Comparison of ENCODE assay signal across 25 mouse cellular contexts in genomic region chr2:120171362-120171761, GRCm38 (mm10). TPM values are rescaled to one million over a fixed set of nuclear protein-coding genes. Genes with fewer than 3 reads are reported as not detected.
A peak's percentile ranks its signal among the peaks of the same experiment; 100 is the strongest.
DNase-seq lines count a peak whose midpoint lies in the region; ATAC-seq and TF ChIP-seq lines count a peak whose summit lies in the region.
"Had no signal": no experiment of that assay in that cellular context is flagged by ENCODE, and none has a peak within 500 bp of the region (broad histone marks: within the 10 kb centered on the region; RNA-seq: fewer than 3 reads in every experiment).

No protein-coding gene starts in this region.

- TF ChIP-seq CTCF in liver, postnatal 0 days (IDR thresholded peaks at IDR 0.05; ENCODE audit: low read depth), result no peak
- TF ChIP-seq CTCF in liver, embryonic 14.5 days (IDR thresholded peaks at IDR 0.05; ENCODE audit: low read depth), result no peak

- no peak overlapping the region for H3K27ac ChIP-seq in liver, embryonic 12.5 days
- no peak overlapping the region for H3K27ac ChIP-seq in liver, postnatal 0 days (ENCODE audit: low read depth)
- H3K27ac ChIP-seq in liver, embryonic 14.5 days, result no peak overlapping the region
- H3K27ac ChIP-seq: embryonic facial prominence, embryonic 10.5 days; embryonic facial prominence, embryonic 13.5 days; forebrain, embryonic 10.5 days; forebrain, embryonic 13.5 days; gastrocnemius, adult 2 months; heart, adult 2 months; heart, embryonic 10.5 days; hindbrain, embryonic 10.5 days; hindbrain, embryonic 13.5 days had no signal

- peaks cover 3% of the 10 kb centered on the region; the same call in 1 of the 2 replicates for H3K27me3 ChIP-seq in liver, embryonic 12.5 days (replicated peaks)
- no peaks in the 10 kb centered on the region for H3K27me3 ChIP-seq in liver, postnatal 0 days (ENCODE audit: insufficient read depth, low read length)
- H3K27me3 ChIP-seq in liver, embryonic 14.5 days (ENCODE audit: control insufficient read depth, insufficient read depth, low read length), result no peaks in the 10 kb centered on the region
- H3K27me3 ChIP-seq: forebrain, embryonic 13.5 days had no signal

- DNase-seq in liver, postnatal 0 days, result no peak
- DNase-seq in liver, embryonic 14.5 days (ENCODE audit: low read depth in 3 of 3, low spot score in 3 of 3), result no peak
- DNase-seq in gastrocnemius, postnatal 25 days, result no peak
- DNase-seq: adrenal gland, adult 8-10 months; cerebellum, adult 11-12 months; cerebellum, adult 8-10 months; cerebellum, postnatal 36 days; gastrocnemius, adult 2 months; gastrocnemius, postnatal 14 days; heart, adult 2 months had no signal

- no peak for TF ChIP-seq EP300 in liver, postnatal 0 days (IDR thresholded peaks at IDR 0.05; ENCODE audit: low read depth)
- TF ChIP-seq EP300 in liver, embryonic 14.5 days (IDR thresholded peaks at IDR 0.05; ENCODE audit: low read depth), result peak; percentile 19; the same call in 1 of the 2 replicates

- H3K4me1 ChIP-seq in liver, embryonic 12.5 days, result peaks cover 10% of the 10 kb centered on the region
- no peaks in the 10 kb centered on the region for H3K4me1 ChIP-seq in liver, postnatal 0 days (ENCODE audit: insufficient read depth)
- H3K4me1 ChIP-seq in liver, embryonic 14.5 days (replicated peaks; ENCODE audit: control insufficient read depth in 2 of 2, insufficient read depth in 2 of 2, low read length in 1 of 2), result peaks cover 0 to 6% of the 10 kb centered on the region in 2 experiments; a peak in 2 of 4 replicates
- H3K4me1 ChIP-seq: forebrain, embryonic 13.5 days; hindbrain, embryonic 10.5 days; hindbrain, embryonic 13.5 days had no signal

- WGBS in liver, embryonic 12.5 days (ENCODE audit: insufficient replicate concordance), result 46% methylated on average over 7 of the region's 7 CpGs
- 74% methylated on average over 7 of the region's 7 CpGs for WGBS in liver, postnatal 0 days (ENCODE audit: insufficient replicate concordance)
- 38% methylated on average over 7 of the region's 7 CpGs for WGBS in liver, embryonic 14.5 days (ENCODE audit: insufficient replicate concordance)

- no peak overlapping the region for H3K9ac ChIP-seq in liver, embryonic 12.5 days
- H3K9ac ChIP-seq in liver, postnatal 0 days (replicated peaks), result no peak overlapping the region
- H3K9ac ChIP-seq in liver, embryonic 14.5 days (replicated peaks), result no peak overlapping the region
- H3K9ac ChIP-seq: embryonic facial prominence, embryonic 13.5 days; forebrain, embryonic 13.5 days; hindbrain, embryonic 13.5 days had no signal

- ATAC-seq in liver, embryonic 12.5 days, result peak; percentile 44; the same call in 1 of the 2 replicates
- ATAC-seq in liver, postnatal 0 days, result no peak
- ATAC-seq in liver, embryonic 14.5 days (ENCODE audit: insufficient read depth), result peak; percentile 62; the same call in 1 of the 2 replicates
- peak; percentile 55 for ATAC-seq in megakaryocyte-erythroid progenitor cell, adult 5-6 weeks (replicated peaks; ENCODE audit: low FRiP score, low TSS enrichment, poor library complexity, severe bottlenecking)
- ATAC-seq in erythroid progenitor cell, adult 5-6 weeks (replicated peaks; ENCODE audit: low FRiP score, poor library complexity, severe bottlenecking), result no peak
- ATAC-seq: activated CD4-positive, CD25-positive, alpha-beta regulatory T cell, adult 4 months; CD4-positive, CD25-positive, alpha-beta regulatory T cell, adult 4 months; forebrain, embryonic 13.5 days; forebrain, embryonic 16.5 days; hindbrain, embryonic 16.5 days had no signal

- no peaks in the 10 kb centered on the region for H3K36me3 ChIP-seq in liver, embryonic 12.5 days
- H3K36me3 ChIP-seq in liver, postnatal 0 days (replicated peaks; ENCODE audit: insufficient read depth, low read length), result no peaks in the 10 kb centered on the region
- H3K36me3 ChIP-seq in liver, embryonic 14.5 days (replicated peaks; ENCODE audit: control insufficient read depth, insufficient read depth, low read depth), result no peaks in the 10 kb centered on the region
- H3K36me3 ChIP-seq: embryonic facial prominence, embryonic 10.5 days; embryonic facial prominence, embryonic 13.5 days; forebrain, embryonic 10.5 days; heart, embryonic 10.5 days; hindbrain, embryonic 10.5 days; hindbrain, embryonic 13.5 days had no signal

- no peak overlapping the region for H3K4me2 ChIP-seq in liver, embryonic 12.5 days
- no peak overlapping the region for H3K4me2 ChIP-seq in liver, postnatal 0 days (ENCODE audit: low read depth, low read length)
- no peak overlapping the region for H3K4me2 ChIP-seq in liver, embryonic 14.5 days (ENCODE audit: low read depth)
- H3K4me2 ChIP-seq: embryonic facial prominence, embryonic 13.5 days; forebrain, embryonic 13.5 days; hindbrain, embryonic 13.5 days had no signal

- no peak overlapping the region for H3K4me3 ChIP-seq in liver, embryonic 12.5 days
- no peak overlapping the region for H3K4me3 ChIP-seq in liver, postnatal 0 days (ENCODE audit: low read depth, low read length)
- H3K4me3 ChIP-seq in liver, embryonic 14.5 days (ENCODE audit: insufficient read depth in 1 of 2, low read depth in 2 of 2, low read length in 2 of 2), result no peak overlapping the region
- H3K4me3 ChIP-seq: embryonic facial prominence, embryonic 10.5 days; embryonic facial prominence, embryonic 13.5 days; erythroblast, embryonic 14.5 days; forebrain, embryonic 10.5 days; forebrain, embryonic 13.5 days; gastrocnemius, adult 2 months; heart, adult 2 months; heart, embryonic 10.5 days; hindbrain, embryonic 10.5 days; hindbrain, embryonic 13.5 days had no signal

- H3K9me3 ChIP-seq in liver, embryonic 12.5 days (replicated peaks), result no peaks in the 10 kb centered on the region
- no peaks in the 10 kb centered on the region for H3K9me3 ChIP-seq in liver, postnatal 0 days (ENCODE audit: low read length)
- H3K9me3 ChIP-seq in liver, embryonic 14.5 days (ENCODE audit: control insufficient read depth, low read length), result no peaks in the 10 kb centered on the region
- H3K9me3 ChIP-seq: embryonic facial prominence, embryonic 10.5 days; embryonic facial prominence, embryonic 13.5 days; forebrain, embryonic 10.5 days; forebrain, embryonic 13.5 days; heart, embryonic 10.5 days; hindbrain, embryonic 10.5 days; hindbrain, embryonic 13.5 days had no signal

RNA-seq across cellular contexts. Expression of gene Ehd4, which starts 17.0 kb away (rescaled TPM):
- 27.2 and 28.7 TPM in 2 replicates for polyA plus RNA-seq in liver, embryonic 12.5 days (2016; fragmentation: Nextera tagmentation; extraction: Ambion mirVana)
- 20.8 and 29.2 TPM in 2 replicates for polyA plus RNA-seq in liver, postnatal 0 days (2015; fragmentation: Nextera tagmentation; extraction: Ambion mirVana)
- 4.7 and 6.8 TPM in 2 replicates for polyA plus RNA-seq in liver, embryonic 14.5 days (2012; rRNA removed)
- 15.9 and 17.2 TPM in 2 replicates for polyA plus RNA-seq in liver, embryonic 14.5 days (2014; fragmentation: Nextera tagmentation; extraction: Ambion mirVana)
- 17.8 and 17.9 TPM in 2 replicates for total RNA-seq in megakaryocyte-erythroid progenitor cell, adult 5-6 weeks (2014; fragmentation: Nextera tagmentation)
- total RNA-seq in megakaryocyte-erythroid progenitor cell, adult 5-6 weeks (2017), result 19.1 and 25.7 TPM in 2 replicates
- 10 to 100 TPM; 36.0 to 56.6 TPM for total RNA-seq in gastrocnemius, postnatal 25 days (2021)
- 10.8 and 12.6 TPM in 2 replicates for total RNA-seq in erythroid progenitor cell, adult 5-6 weeks (2015; ENCODE audit: low replicate concordance)
- 7.8 and 9.5 TPM in 2 replicates for total RNA-seq in erythroid progenitor cell, adult 5-6 weeks (2017; ENCODE audit: low replicate concordance)

Comparison
In these comparisons a context has a peak if more than half of its experiments do, and no peak if none do; other contexts are left out.
1. ATAC-seq: peak in liver, embryonic 12.5 days (single experiment), liver, embryonic 14.5 days (single experiment) and megakaryocyte-erythroid progenitor cell, adult 5-6 weeks (single experiment); none in liver, postnatal 0 days (single experiment) and erythroid progenitor cell, adult 5-6 weeks (single experiment).